Mouse (Mus musculus) cerebellum, postnatal 25 days (tissue): ENCODE measurements around the gene Shld1.

Experiments
- DNase-seq, 2 experiments: peaks; one replicate each; pipeline ENCODE4 v3.0.0; 2021; ENCODE audit warnings: mixed read lengths in 2 of 2

Gene Shld1

GRCm38 (mm10) chr2:132725376-132725905 is 38.7 kb downstream of the Shld1 start:
- no peak for DNase-seq

- DNase-seq = no peak
Observed at GRCm38 (mm10) chr2:132726156-132726555, 39.4 kb downstream of the Shld1 start.

- no peak for DNase-seq
Observed at GRCm38 (mm10) chr2:132732940-132733339, 46.2 kb downstream of the Shld1 start.

GRCm38 (mm10) chr2:132733603-132734573 is 47.2 kb downstream of the Shld1 start:
- no peak for DNase-seq

- DNase-seq = peak; percentile 79 to 81
Observed at GRCm38 (mm10) chr2:132738816-132739432, 52.2 kb downstream of the Shld1 start.

- DNase-seq = peak in 1 of 2 experiments; percentile 43
Observed at GRCm38 (mm10) chr2:132741862-132742347, 55.2 kb downstream of the Shld1 start.

- peak; percentile 66 to 72 for DNase-seq
Observed at GRCm38 (mm10) chr2:132744866-132745265, 58.1 kb downstream of the Shld1 start.

GRCm38 (mm10) chr2:132746108-132746507 is 59.4 kb downstream of the Shld1 start:
- DNase-seq = no peak

- DNase-seq = peak; percentile 72 to 73
Observed at GRCm38 (mm10) chr2:132750726-132751125, 64.0 kb downstream of the Shld1 start.

GRCm38 (mm10) chr2:132751141-132752066 is 64.7 kb downstream of the Shld1 start:
- peak; percentile 92 for DNase-seq

- DNase-seq = peak in 1 of 2 experiments; percentile 47
Observed at GRCm38 (mm10) chr2:132752398-132752797, 65.7 kb downstream of the Shld1 start.

GRCm38 (mm10) chr2:132753137-132753536 is 66.4 kb downstream of the Shld1 start:
- DNase-seq = peak; percentile 55 to 68

- DNase-seq = no peak
Observed at GRCm38 (mm10) chr2:132757911-132758310, 71.2 kb downstream of the Shld1 start.

- no peak for DNase-seq
Observed at GRCm38 (mm10) chr2:132770822-132771221, 84.1 kb downstream of the Shld1 start.

- DNase-seq = no peak
Observed at GRCm38 (mm10) chr2:132780978-132781377, 94.2 kb downstream of the Shld1 start, which contains the start of gene Chgb. Gene Chgb, plus strand, starts transcription at chr2:132781278.

- peak; percentile 94 for DNase-seq
Observed at GRCm38 (mm10) chr2:132781439-132782068, 94.8 kb downstream of the Shld1 start.

GRCm38 (mm10) chr2:132784039-132784438 is 97.3 kb downstream of the Shld1 start:
- DNase-seq = peak; percentile 83 to 84

GRCm38 (mm10) chr2:132793441-132794203 is 106.9 kb downstream of the Shld1 start:
- peak; percentile 91 to 92 for DNase-seq

- DNase-seq = peak; percentile 62 to 63
Observed at GRCm38 (mm10) chr2:132794204-132794586, 107.5 kb downstream of the Shld1 start.
